Mouse (Mus musculus) adrenal gland, postnatal 36 days (tissue): Measurements from ENCODE around the gene Abcg3. TPM values are rescaled to one million over a fixed set of nuclear protein-coding genes. Genes with fewer than 3 reads are reported as not detected.
"Not testable (repeated sequence)": the region's sequence is repeated elsewhere in the genome, so short reads cannot be mapped to it uniquely, and the experiment has no call there.

Experiments
- DNase-seq, 2 experiments: peaks; one replicate each; pipeline ENCODE4 v3.0.0; 2021; ENCODE audit warnings: mixed read lengths in 1 of 2
- long read RNA-seq, 2 experiments: library from polyadenylated mRNA; stranded (forward); transcript quantifications; one replicate each; pipeline ENCODE4 v2.0.0; 2021; ENCODE audit warnings: borderline sequencing depth in 2 of 2
- total RNA-seq, 2 experiments: library from RNA; stranded (reverse); gene quantifications; 2 replicates each; pipeline ENCODE4 v1.2.3; 2021

The Abcg3 gene
- 1 to 10 TPM in 1 of 2 experiments, under 1 TPM in 1; 0.36 to 1.1 TPM for total RNA-seq
- long read RNA-seq, experiment 1, partial matches to known transcripts: 0 of 1 reads
- long read RNA-seq, experiment 1, other reads (novel, unspliced or antisense): 1 of 1 reads
- long read RNA-seq, experiment 2: 0 reads

GRCm38 (mm10) chr5:104982535-104982934 lies at the start of gene Abcg3:
Abcg3 (minus strand) TSS chr5:104982718.
- peak in 1 of 2 experiments; percentile 16 for DNase-seq

GRCm38 (mm10) chr5:105012551-105012950 lies 30.0 kb upstream of the Abcg3 start:
- DNase-seq: no peak

DNA sequence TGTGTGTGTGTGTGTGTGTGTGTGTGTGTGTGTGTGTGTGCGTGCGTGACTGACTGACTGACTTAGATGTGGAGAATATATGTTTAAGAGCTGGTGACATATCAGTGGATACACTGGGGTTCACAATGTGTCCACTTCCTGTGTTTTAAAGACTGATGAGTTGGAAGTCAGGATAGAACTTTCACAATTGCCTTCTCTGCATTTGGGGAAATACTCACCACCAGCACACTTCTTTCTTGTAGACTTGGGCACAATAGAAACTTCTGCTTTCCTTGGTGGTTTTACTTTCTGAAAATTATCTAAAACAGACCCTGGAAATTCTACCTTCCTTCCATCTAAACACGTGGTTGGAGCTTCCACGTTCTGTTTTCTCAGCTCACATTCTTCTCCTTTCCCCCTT lies 29.1 kb upstream of the Abcg3 start:
- no peak for DNase-seq

DNA sequence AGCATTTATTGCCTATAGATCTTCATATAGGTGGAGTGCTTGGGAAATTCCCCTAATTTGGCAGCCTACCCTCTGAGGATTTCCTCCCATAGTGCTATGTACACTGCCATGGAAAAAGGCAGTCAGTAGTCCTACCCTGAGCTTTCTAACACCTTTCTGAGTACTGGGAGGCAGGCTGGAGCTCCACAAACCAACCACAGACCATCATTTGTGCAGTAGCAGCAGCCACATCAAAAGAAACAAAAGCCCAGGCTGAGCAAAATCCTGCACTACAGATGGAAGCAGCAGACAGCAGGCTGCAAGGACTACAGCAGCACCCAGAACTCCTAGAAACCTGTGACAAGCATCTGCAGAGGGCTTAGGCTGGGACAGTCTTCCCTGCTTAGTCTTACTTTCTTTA lies 27.9 kb upstream of the Abcg3 start:
- no peak for DNase-seq

DNA sequence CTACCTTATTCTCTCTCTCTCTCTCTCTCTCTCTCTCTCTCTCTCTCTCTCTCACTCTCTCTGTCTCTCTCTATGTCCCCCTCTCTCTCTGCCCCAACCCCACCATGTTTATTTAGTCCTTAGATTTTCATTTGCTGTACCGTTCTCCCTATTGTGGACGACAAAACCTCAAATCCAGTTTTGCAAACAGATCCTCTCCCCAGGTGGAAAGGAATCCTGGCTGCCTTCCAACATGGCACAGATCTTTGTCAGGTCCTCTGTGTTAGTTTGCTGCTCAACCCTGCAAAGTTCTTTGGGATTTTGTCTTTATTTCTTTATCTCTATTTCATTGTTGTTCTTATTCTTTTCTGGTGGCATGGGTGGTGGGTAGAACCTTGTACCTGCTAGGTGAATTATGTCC lies 6.9 kb upstream of the Abcg3 start:
- no peak for DNase-seq

GRCm38 (mm10) chr5:104988000-104988399 lies 5.5 kb upstream of the Abcg3 start:
- DNase-seq: peak; percentile 5 to 12

DNA sequence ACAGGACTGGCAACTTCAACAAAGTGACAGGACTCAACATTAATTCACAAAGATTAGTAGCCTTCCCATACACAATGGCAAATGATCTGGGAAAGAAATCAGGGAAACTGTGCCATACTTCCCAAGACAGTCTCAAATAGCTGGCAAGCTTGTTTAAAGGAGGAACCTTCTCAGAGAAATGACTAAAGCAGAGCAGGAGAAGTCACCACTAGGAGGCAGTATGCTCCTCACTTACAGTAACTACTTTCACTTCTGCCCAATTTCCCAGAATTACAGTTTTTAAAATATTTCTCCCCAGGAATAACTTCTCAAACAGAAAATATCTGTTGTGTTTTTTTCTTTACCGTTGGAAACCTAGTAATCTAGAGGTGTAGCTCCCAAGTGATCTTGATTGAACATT lies 4.2 kb upstream of the Abcg3 start:
- peak in 1 of 2 experiments; percentile 35 for DNase-seq

DNA sequence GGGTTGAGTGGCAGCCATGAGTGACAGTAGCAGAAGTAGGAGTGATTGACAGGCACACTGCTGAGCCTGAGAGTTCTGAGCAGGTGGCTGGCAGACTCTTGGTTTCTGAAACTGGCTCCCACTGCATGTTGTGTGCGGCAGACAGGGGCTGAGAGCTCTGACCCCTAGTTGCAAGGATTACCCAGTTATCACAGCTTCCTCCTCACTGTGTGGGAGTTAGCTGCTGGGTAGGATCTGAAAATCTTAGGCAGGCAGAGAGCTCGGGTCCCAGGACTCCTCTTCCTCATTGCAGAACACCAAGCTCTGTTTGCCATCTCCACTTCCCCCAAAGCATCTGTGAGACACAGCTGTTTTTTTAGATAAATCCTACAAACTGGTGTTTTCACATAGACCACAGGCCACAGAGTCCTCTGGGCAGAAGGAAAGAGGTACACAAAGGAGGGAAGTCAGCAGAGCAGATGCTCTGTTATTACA lies 3.4 kb downstream of the Abcg3 start:
- no peak for DNase-seq

GRCm38 (mm10) chr5:104958141-104958793 lies 24.3 kb downstream of the Abcg3 start:
- DNase-seq: no peak

GRCm38 (mm10) chr5:104955208-104955607 lies 27.3 kb downstream of the Abcg3 start:
- DNase-seq: no peak

DNA sequence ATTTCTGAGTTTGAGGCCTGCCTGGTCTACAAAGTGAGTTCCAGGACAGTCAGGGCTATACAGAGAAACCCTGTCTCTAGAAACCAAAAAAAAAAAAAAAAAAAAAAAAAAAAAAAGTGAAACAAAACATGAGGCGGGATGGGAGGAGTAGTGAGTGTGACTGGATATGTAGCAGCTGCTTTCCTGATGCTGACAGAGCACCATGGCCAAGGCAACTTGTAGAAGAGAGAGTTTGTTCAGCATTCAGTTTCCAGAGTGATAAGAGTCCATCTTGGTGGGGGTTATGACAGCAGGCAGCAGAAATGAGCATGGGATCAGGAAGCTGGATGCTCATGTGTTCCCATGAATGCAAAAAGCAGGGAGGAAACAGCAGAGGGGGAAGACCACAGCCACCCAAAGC lies 35.6 kb downstream of the Abcg3 start:
- no peak for DNase-seq

DNA sequence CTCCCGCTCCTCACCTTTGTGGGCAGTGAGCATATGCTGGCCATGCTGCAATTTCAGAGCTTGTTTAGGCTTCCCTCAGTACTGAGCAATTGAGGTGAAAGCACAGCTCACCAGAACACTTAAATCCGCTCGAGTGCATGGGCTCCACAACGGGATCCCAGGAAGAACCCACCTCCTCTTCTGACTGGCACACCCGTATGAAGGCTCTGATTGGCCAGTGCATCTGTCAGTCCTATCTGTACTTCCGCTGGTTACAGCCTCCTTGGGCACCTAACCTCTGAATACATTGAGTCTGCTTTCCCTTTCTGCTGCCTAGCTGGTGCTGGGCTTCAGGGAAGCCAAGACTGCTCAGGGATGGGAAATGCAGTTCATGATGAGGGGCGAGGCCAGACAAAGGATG lies 48.4 kb downstream of the Abcg3 start:
- DNase-seq: no peak

DNA sequence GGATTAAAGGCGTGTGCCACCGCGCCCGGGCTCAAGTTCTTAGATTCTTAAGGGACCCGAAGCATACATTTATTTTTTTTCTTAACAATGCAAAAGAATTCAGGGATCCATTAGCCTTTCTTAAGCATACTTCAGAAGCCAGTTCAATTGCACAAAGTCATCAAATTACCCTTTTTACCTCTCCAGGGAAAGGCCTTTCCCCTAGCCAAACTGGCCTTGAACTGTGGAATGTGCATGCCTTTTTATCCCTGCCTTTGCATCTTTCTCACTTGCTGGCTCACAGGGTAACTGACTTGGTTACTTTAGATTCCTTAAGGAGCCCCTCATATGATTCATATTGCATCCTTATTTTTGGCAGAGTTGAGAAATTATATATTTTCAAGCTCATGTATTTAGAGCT lies 76.0 kb downstream of the Abcg3 start:
- not testable (repeated sequence) for DNase-seq

Other genes with a start within 250 kb of the Abcg3 start
- gene Zfp951, start 122.6 kb downstream of the Abcg3 start, total RNA-seq: 1 to 10 TPM; 3.0 to 3.5 TPM
- 1 to 10 TPM; 8.5 to 9.4 TPM for gene Gbp9, start 156.8 kb upstream of the Abcg3 start, total RNA-seq
- gene Gbp8, start 156.8 kb upstream of the Abcg3 start, total RNA-seq: under 1 TPM; 0.49 to 0.79 TPM
- 1 to 10 TPM; 4.0 to 6.9 TPM for gene Gbp4, start 156.9 kb upstream of the Abcg3 start, total RNA-seq